Mouse (Mus musculus) G1E (cell line): ENCODE results near the gene Col13a1.

ENCODE experiments used
- CTCF ChIP-seq: IDR thresholded peaks from 2 replicates; pipeline ENCODE4 v1.5.1; 2012; ENCODE audit warnings: low read depth, low read length, inconsistent platforms, mixed read lengths
- TAL1 ChIP-seq: conservative IDR thresholded peaks from 2 replicates; pipeline ENCODE4 v1.6.1; 2012; ENCODE audit warnings: low read depth, low read length, inconsistent platforms, mixed read lengths

GRCm38 (mm10) chr10:62007958-62008357 lies 29.1 kb upstream of the Col13a1 start:
- TF ChIP-seq TAL1 (no peak), CTCF (no peak)
